Mouse (Mus musculus): ENCODE measurements at regions not wholly inside any gene's neighbourhood (a gene's known extent, or its start where the extent isn't known, plus 50 kb on each side); places are given as distances from the start of the nearest gene placed in this dataset.

DNA sequence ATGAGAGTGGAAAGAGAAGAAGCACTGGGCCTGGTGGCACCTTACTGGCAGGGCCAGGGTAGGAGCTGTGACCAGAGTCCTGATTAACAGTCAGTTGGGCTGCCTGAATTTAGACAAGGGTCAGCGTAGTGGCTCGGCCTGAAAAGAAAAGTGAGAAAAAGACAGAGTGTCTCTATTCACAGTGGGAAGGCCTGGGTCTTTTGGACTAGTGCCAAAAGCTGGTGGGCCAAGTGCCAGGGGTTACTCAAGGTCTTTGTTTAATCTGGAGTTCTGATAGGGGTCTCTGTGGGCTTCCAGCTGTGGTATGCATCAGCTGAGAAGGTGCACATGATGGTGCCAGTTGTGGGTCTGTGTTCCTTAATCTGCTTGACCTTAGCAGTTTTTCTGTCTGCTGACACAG lies 2129.4 kb upstream of the Pcdh20 start:
- peak; percentile 37 for DNase-seq

All from right cerebral cortex, postnatal 4 days (tissue).